Mouse (Mus musculus) hindbrain, embryonic 11.5 days (tissue): ENCODE data around the gene AC134908.4. TPM values are rescaled to one million over a fixed set of nuclear protein-coding genes. Genes with fewer than 3 reads are reported as not detected.
"Not testable (repeated sequence)": the region's sequence is repeated elsewhere in the genome, so short reads cannot be mapped to it uniquely, and the experiment has no call there.

Source experiments
- ATAC-seq: fragments of 200-750 bp; cut with Nextera tagmentation; 2 replicates; pipeline ENCODE4 v1.8.0; 2017; ENCODE audit warnings: mild to moderate bottlenecking, moderate TSS enrichment, moderate library complexity; ENCODE audit not compliant: low FRiP score
- DNase-seq: peaks from one replicate; pipeline ENCODE4 v3.0.0-alpha.2; 2015; ENCODE audit warnings: low spot score
- H3K27ac ChIP-seq: fragments of 300-500 bp; sonication (generic); 2 replicates; pipeline ENCODE4 v1.5.1; 2014; ENCODE audit warnings: mild to moderate bottlenecking, low read depth, low read length
- H3K27me3 ChIP-seq: fragments of 300-500 bp; sonication (generic); 2 replicates; pipeline ENCODE4 v1.6.1; 2014; ENCODE audit warnings: mild to moderate bottlenecking, low read length, moderate library complexity, mixed read lengths; ENCODE audit not compliant: control insufficient read depth, insufficient read depth
- H3K36me3 ChIP-seq: fragments of 300-500 bp; sonication (generic); 2 replicates; pipeline ENCODE4 v1.6.1; 2014; ENCODE audit warnings: mild to moderate bottlenecking, low read length, moderate library complexity, mixed read lengths; ENCODE audit not compliant: control insufficient read depth, insufficient read depth
- H3K4me1 ChIP-seq: fragments of 300-500 bp; sonication (generic); replicated peaks from 2 replicates; pipeline ENCODE4 v1.6.1; 2014; ENCODE audit warnings: low read length, mixed read lengths; ENCODE audit not compliant: control insufficient read depth, insufficient read depth
- H3K4me2 ChIP-seq: fragments of 300-500 bp; sonication (generic); replicated peaks from 2 replicates; pipeline ENCODE4 v1.6.1; 2014; ENCODE audit warnings: mild to moderate bottlenecking, low read depth, low read length
- H3K4me3 ChIP-seq: fragments of 300-500 bp; sonication (generic); 2 replicates; pipeline ENCODE4 v1.5.1; 2014; ENCODE audit warnings: low read depth, low read length
- H3K9ac ChIP-seq: fragments of 300-500 bp; sonication (generic); 2 replicates; pipeline ENCODE4 v1.6.1; 2014; ENCODE audit warnings: low read depth, low read length
- H3K9me3 ChIP-seq: fragments of 300-500 bp; sonication (generic); 2 replicates; pipeline ENCODE4 v1.6.1; 2016; ENCODE audit warnings: low read length; ENCODE audit not compliant: control insufficient read depth
- WGBS: fragments of 180-500 bp; shearing (Covaris S2); extraction: QIAGEN DNeasy Blood & Tissue Kit; methylation state at CpG from one replicate; pipeline ENCODE4 v1.1.7; 2014; 5-methylcytosine and 5-hydroxymethylcytosine counted together
- polyA plus RNA-seq: library from polyadenylated mRNA; unstranded; fragments of >200 nt; fragmentation: Nextera tagmentation; extraction: Ambion mirVana; gene quantifications from 2 replicates; pipeline ENCODE4 v1.2.1, GENCODE M21; 2014

The AC134908.4 gene
- polyA plus RNA-seq, 1 experiment from 2014 or later, result 0.56 TPM

DNA sequence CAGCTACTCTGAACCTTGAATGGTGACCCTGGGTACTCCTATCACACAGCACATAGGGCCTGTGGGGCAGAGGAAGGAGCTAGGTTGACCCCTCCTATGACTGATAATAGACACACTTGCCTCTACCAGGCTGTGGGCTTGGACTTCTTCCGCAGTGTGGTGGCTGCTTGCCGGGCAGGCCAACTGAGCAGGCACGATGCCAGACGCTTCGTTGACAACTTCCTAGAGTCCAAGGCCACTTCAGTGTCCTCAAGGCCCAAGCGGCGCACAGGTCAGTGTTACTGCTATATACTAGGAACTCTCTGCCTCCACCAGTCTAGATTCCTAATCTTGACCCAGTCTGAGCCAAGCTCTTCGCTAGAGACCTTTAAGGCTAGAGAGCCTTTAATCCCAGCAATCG is 51.6 kb downstream of the AC134908.4 start:
- 93% methylated on average over 9 of the region's 9 CpGs for WGBS
- Histone ChIP-seq H3K4me1 (no peaks in the 10 kb centered on the region), H3K4me2 (no peak overlapping the region), H3K27ac (no peak overlapping the region), H3K36me3 (no peaks in the 10 kb centered on the region), H3K27me3 (no peaks in the 10 kb centered on the region), H3K9ac (no peak overlapping the region), H3K9me3 (no peaks in the 10 kb centered on the region), H3K4me3 (no peak overlapping the region)
- DNase-seq (no peak), ATAC-seq (no peak)

DNA sequence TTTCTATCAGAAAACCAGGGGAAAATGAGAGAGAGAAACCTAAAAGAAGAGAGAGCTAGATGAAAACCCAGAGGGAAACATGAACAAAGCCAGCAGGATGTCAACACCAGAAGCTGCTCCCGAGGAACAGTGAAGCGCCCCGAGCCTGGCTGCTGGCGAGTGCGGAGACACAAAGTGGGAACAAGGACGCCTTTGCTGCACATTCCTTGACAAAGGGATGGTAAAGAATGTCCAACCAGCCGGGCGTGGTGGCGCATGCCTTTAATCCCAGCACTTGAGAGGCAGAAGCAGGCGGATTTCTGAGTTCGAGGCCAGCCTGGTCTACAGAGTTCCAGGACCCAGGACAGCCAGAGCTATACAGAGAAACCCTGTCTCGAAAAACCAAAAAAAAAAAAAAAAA is 54.0 kb downstream of the AC134908.4 start:
- H3K9ac ChIP-seq, H3K9me3 ChIP-seq, H3K27ac ChIP-seq, H3K36me3 ChIP-seq, H3K4me2 ChIP-seq, DNase-seq, ATAC-seq, H3K27me3 ChIP-seq, H3K4me1 ChIP-seq, H3K4me3 ChIP-seq: not testable (repeated sequence)
- WGBS, result 72% methylated on average over 12 of the region's 12 CpGs

Other genes with a start within 250 kb of the AC134908.4 start
- gene Sox8, start 225.0 kb downstream of the AC134908.4 start, polyA plus RNA-seq, result 7.1 TPM in 2 replicates
- 23.1 and 26.9 TPM in 2 replicates for gene Lmf1, start 216.6 kb downstream of the AC134908.4 start, polyA plus RNA-seq
- gene Gng13, start 78.5 kb downstream of the AC134908.4 start, polyA plus RNA-seq, result 1.8 and 2.5 TPM in 2 replicates
- gene Chtf18, start 68.2 kb downstream of the AC134908.4 start, polyA plus RNA-seq, result 11.9 and 14.4 TPM in 2 replicates
- gene Rpusd1, start 68.0 kb downstream of the AC134908.4 start, polyA plus RNA-seq, result 17.2 and 18.0 TPM in 2 replicates
- not detected in 2 replicates for gene Mslnl, start 59.6 kb downstream of the AC134908.4 start, polyA plus RNA-seq
- 0.25 TPM in 1 of 2 replicates, not detected in the other for gene Msln, start 41.3 kb downstream of the AC134908.4 start, polyA plus RNA-seq
- 19.9 and 23.2 TPM in 2 replicates for gene Narfl, start 21.9 kb downstream of the AC134908.4 start, polyA plus RNA-seq
- 63.6 and 70.3 TPM in 2 replicates for gene Haghl, start 10.0 kb downstream of the AC134908.4 start, polyA plus RNA-seq
- gene Ccdc78, start 9.1 kb downstream of the AC134908.4 start, polyA plus RNA-seq, result 0.42 TPM in 1 of 2 replicates, not detected in the other
- 64.8 and 70.9 TPM in 2 replicates for gene Fam173a, start 2.8 kb downstream of the AC134908.4 start, polyA plus RNA-seq
- 16.9 and 24.1 TPM in 2 replicates for gene Metrn, start 1.5 kb upstream of the AC134908.4 start, polyA plus RNA-seq
- 12.2 and 15.0 TPM in 2 replicates for gene Fbxl16, start 13.4 kb upstream of the AC134908.4 start, polyA plus RNA-seq
- gene Wdr24, start 28.0 kb upstream of the AC134908.4 start, polyA plus RNA-seq, result 22.0 and 23.5 TPM in 2 replicates
- gene Jmjd8, start 33.2 kb upstream of the AC134908.4 start, polyA plus RNA-seq, result 46.3 and 54.0 TPM in 2 replicates
- gene Stub1, start 37.7 kb upstream of the AC134908.4 start, polyA plus RNA-seq, result 290 and 306 TPM in 2 replicates
- gene Rhbdl1, start 41.6 kb upstream of the AC134908.4 start, polyA plus RNA-seq, result 3.1 TPM in 2 replicates
- 1.3 and 1.7 TPM in 2 replicates for gene Gm20683, start 46.1 kb upstream of the AC134908.4 start, polyA plus RNA-seq
- gene Rhot2, start 49.2 kb upstream of the AC134908.4 start, polyA plus RNA-seq, result 7.9 and 9.3 TPM in 2 replicates
- 13.4 and 14.3 TPM in 2 replicates for gene Wdr90, start 65.8 kb upstream of the AC134908.4 start, polyA plus RNA-seq
- gene Mcrip2, start 73.1 kb upstream of the AC134908.4 start, polyA plus RNA-seq, result 7.0 and 8.3 TPM in 2 replicates
- 53.2 and 56.6 TPM in 2 replicates for gene Mettl26, start 79.4 kb upstream of the AC134908.4 start, polyA plus RNA-seq
- 0.71 and 1.3 TPM in 2 replicates for gene Wfikkn1, start 85.2 kb upstream of the AC134908.4 start, polyA plus RNA-seq
- 19.1 and 19.5 TPM in 2 replicates for gene Rab40c, start 124.1 kb upstream of the AC134908.4 start, polyA plus RNA-seq
- gene Pigq, start 149.3 kb upstream of the AC134908.4 start, polyA plus RNA-seq, result 45.4 and 47.4 TPM in 2 replicates
- gene Nhlrc4, start 149.3 kb upstream of the AC134908.4 start, polyA plus RNA-seq, result 0.15 and 0.27 TPM in 2 replicates
- gene A930017K11Rik, start 156.9 kb upstream of the AC134908.4 start, polyA plus RNA-seq, result 0.18 and 0.19 TPM in 2 replicates
- gene Capn15, start 190.1 kb upstream of the AC134908.4 start, polyA plus RNA-seq, result 19.5 and 20.3 TPM in 2 replicates